Mouse (Mus musculus) heart, adult 2 months (tissue): ENCODE results near the gene Fam161a.

Source experiments
- CTCF ChIP-seq: fragments of 200-600 bp; IDR thresholded peaks from 2 replicates; pipeline ENCODE4 v1.8.1; 2022; ENCODE audit warnings: antibody characterized with exemption, mild to moderate bottlenecking, moderate library complexity
- POLR2A ChIP-seq: fragments of 200-500 bp; IDR thresholded peaks from 2 replicates; pipeline ENCODE4 v1.6.1; 2011; ENCODE audit warnings: mild to moderate bottlenecking, low read depth, low read length, control low read depth; ENCODE audit not compliant: insufficient read depth

GRCm38 (mm10) chr11:23013580-23014294, 6.4 kb downstream of the Fam161a start:
- TF ChIP-seq POLR2A (no peak), CTCF (peak; percentile 48)
